Mouse (Mus musculus) left cerebral cortex, postnatal 10 days (tissue): Measurements from ENCODE around the gene Carhsp1. TPM values are rescaled to one million over a fixed set of nuclear protein-coding genes. Genes with fewer than 3 reads are reported as not detected.

ENCODE experiments used
- DNase-seq, 2 experiments: peaks; one replicate each; pipeline ENCODE4 v3.0.0; 2021 to 2022; ENCODE audit warnings: low spot score in 2 of 2, mixed read lengths in 1 of 2; ENCODE audit errors: extremely low spot score in 1 of 2
- intact Hi-C: fragments of 180-260 bp; cut with DNase I; formaldehyde crosslinking; loops from one replicate; pipeline ENCODE4 v1.15.1; 2025
- total RNA-seq, 2 experiments: library from RNA; stranded (reverse); gene quantifications; 2 replicates each; pipeline ENCODE4 v1.2.3; 2021

The Carhsp1 gene
- total RNA-seq = 10 to 100 TPM; 10.7 to 12.3 TPM

DNA sequence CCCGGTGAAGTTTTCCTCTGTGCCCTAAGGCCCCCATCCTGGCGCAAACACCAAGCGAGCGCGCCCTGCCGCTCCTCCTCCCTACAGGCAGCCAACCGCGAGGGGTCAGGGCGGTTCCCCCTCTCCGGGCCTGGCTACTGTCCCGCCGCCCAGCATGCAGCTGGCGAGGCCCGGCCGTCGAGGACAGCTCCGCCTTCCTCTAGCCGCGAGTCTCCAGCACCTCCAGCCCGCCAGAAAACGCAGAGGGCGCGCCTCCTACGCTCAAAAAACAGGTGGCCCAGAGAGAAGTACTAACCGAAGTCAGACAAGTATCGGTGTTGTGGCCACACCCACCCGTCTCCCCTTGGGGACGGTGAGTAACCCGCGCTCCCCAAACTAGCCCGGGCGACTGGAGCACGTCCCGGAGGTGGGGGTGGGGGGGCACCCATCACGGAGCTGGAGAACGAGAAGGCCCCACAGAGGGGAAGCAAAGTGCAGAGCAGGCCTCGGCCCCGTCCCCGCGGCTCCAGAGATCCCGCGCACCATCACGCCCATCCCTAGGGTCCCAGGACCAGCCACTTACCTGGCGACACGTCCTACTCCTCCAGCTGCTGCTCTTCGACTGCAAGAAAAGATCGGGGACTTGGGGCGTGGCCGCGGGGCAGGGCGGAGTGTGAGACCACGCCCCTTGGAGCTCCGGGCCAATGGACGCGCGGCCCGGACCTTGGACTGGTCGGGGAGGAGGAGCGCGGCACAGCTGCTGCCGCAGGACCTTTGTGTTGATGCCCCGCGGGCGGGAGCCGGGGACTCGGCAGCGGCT, at the start of gene Carhsp1:
Gene Carhsp1, minus strand, starts transcription at position 605 of the 799 bp plus-strand sequence.
- intact Hi-C loops = no loop called here
- peak; percentile 78 to 94 for DNase-seq

DNA sequence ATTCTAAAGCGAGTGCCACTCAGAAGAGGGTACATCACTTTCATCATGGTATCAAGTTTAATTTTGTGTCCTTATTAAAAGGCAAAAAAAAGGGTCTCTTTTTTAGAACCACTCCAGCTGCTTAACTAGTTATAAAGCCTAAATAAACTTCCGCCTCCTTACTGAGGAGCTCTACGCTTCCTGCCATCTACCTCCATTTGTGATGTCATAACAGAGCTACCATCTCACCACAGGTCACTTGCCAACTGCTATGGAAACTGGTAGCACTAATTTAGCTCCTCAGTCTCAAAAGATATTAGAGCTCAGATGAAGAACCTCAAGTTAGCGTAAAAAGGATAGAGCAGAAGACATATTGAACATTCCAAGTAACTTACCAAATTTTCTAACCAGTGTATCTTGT, 48.5 kb upstream of the Carhsp1 start:
- DNase-seq = no peak
- intact Hi-C loops = no loop called here

DNA sequence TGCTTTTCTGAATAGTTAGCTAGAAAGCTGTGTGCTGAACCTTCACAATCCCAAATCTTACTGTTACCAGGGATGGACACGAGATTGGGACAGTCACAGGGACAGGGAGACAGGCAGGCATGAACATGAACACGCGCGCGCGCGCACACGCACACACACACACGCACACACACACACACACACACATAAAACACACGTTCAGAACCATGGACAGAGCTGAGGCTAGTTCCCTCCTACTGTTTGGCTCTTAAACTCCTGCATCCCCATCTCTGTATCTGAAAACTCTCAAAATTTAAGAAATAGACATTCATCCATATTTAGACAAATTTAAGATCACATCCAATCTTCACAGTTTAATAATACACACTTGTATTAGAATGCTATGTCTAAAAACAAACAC, 45.8 kb upstream of the Carhsp1 start:
- intact Hi-C loops = no loop called here
- no peak for DNase-seq

DNA sequence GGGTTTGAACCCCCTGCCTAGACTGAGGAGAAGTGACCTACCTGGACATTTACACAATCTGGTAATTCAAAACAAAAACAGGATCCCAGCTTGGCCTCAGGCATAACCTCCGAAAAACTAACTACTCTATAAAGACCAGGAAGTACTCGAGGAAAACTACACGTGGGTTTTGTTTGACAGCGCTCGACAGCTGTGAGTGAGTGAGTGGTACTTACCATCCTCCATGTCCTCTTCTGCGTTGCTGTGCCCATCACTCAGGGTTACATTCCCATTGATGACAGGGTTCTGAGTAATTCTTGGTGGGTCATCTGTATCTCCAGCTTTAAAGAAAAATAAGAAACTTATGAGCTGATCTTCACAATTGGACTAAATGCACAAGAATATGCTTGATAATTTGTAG, 44.3 kb upstream of the Carhsp1 start:
- DNase-seq = no peak
- intact Hi-C loops = no loop called here

DNA sequence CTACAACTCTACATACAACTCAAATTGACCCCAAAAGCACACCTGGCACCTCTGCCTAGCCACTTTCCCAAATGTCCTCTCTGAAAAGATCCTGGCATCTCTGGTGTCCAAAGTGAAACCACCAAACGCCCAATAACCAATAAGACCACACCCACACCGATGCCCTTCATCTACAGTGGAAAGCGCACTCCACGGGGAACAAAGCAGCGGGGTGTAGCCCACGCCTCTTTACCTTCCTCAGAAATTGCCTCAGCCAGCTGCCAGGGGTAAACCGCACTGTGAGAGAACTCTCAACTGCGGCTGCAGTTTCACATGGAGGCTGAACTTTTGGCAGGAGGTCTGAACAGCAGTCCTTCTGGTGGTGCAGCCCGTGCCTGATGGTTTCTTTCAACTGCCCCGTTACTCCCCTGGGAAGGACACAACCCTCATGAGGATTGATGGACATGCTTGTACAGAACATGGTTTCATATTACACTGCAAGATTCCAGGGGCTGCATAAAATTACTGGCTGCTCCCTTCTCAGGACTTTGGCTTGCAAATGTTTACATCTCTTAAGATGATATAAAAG, 43.6 kb upstream of the Carhsp1 start:
- DNase-seq = no peak
- intact Hi-C loops = no loop called here

DNA sequence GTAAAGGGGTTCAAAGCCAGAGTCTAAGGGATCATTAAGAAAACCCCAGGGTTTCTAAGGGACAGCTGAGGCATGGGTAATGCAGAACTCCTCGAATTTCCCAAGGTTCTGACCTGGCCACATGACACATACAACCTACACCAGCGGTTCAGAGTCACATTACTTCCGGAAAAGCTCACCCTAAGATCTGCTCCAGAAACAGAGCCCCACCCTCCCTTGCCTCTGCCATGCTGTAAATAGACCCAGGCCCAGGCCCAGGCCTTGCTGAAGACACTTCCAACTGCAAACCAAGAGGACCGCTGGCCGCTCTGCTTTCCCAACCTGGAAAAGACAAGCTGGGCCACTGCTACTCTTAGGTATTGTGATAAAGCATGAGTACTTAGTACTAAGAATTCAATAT, 42.9 kb upstream of the Carhsp1 start:
- DNase-seq = no peak
- intact Hi-C loops = no loop called here

DNA sequence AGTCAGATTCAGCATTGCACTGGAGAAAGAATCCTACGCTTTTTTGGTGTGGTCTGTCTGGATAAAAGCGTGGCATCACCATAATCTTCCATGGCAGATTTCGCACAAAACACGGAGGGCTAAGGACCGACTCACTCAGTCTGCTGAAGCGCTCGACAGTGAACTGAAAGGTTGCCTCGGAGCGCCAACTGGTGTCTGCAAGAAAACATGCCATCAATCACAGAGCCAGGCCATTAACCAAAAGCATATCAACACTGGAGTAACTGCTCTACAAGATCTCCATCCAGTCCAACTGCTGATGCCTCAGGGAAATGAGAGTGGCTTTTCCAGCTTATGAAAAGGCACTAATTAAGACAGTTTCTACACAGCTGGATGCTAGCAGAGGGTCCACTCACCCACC, 40.0 kb upstream of the Carhsp1 start:
- no peak for DNase-seq
- intact Hi-C loops = no loop called here

DNA sequence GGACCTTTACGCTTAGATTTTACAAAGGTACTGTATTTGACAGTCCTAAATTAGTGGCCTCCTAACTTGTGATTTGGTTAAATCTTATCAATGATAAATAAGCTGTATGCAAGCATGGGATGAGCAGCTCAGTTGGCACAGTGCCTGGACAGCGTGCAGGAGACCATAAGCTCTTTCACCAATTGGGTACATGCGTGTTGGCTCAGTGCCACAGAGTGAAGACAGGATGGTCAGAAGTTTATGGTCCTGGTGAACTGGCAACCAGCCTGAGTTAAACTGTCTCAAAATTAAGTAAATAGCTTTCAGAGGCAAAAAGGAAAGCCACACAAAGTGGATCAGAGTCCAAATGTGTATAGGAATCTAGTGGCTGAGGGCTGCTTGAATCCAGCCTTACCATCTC, 28.6 kb upstream of the Carhsp1 start:
- no peak for DNase-seq
- intact Hi-C loops = no loop called here

DNA sequence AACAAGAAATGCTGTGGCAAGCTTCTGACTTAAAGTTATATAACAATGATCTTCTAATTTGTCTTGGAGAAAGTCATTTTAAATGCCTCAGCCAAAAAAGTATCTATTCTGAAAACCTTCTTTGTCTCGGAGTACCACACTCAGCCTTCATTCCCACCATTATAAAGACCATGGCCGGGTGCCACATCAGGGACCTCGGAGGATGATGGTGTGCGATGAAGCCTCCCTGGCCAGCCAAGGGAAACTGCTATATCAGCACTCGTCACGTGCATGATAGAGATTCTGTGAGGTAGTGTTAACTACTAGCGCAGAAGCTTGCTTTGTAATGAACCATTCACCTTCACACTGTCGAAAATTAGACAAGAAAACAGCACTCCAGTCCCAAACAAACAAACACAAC, 27.6 kb upstream of the Carhsp1 start:
- DNase-seq = no peak
- intact Hi-C loops = loop anchor here (5.0 kb wide), 1 partner anchor 143 kb away; no protein-coding TSS in a partner anchor

DNA sequence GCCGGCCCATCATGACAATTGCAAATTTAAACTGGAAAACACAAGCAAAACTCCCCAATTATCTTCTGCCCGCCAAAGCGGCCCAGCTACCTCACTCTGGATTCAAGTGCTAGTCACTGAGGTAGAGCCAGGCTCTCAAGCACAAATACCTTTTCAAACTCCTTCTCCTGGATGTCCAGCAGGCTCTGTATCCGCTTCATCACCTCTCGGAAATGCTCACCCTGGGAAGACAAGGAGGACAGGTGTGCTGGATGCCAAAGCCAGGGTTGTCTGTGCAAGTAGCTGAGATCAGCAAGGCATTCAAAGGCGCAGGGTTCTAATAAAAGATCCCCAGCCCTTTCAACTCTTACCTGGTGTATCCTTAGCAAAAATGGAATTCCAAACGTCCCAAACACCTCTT, 19.3 kb upstream of the Carhsp1 start:
- DNase-seq = peak in 1 of 2 experiments; percentile 4
- intact Hi-C loops = no loop called here

DNA sequence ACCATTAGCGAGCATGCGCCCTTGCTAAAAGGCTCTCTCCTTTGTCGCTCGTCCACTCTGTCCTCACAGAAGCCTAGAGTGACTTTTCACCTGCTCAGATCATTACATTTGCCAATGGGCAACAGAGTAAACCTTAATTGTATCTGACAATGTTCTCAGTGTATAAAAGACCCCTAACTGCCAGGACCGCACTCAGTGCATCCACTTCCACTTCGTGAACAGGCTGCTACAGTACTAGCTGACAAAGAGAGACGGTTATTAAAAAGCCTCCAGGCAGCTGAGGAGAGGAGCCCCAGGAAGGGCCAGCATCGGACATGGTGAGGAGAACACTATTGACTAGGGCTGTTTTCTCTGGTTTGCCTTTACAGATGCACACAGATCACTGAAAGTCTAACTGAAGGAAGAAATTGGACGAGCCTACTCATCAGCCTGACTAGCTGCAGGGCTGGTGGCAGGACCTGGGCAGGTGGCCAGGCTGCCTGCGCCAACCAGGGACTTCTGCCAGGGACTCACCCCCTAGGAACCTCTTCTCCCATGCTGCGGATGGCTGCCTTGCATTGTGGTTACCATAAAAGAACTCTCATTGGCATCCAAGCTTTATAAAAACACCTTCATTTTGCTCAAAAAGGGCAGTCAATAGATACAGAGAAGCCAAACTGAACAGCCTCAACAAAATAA, 18.2 kb upstream of the Carhsp1 start:
- intact Hi-C loops = loop anchor here (5.0 kb wide), 2 partner anchors 77 to 177 kb away; no protein-coding TSS in a partner anchor
- peak; percentile 40 for DNase-seq

DNA sequence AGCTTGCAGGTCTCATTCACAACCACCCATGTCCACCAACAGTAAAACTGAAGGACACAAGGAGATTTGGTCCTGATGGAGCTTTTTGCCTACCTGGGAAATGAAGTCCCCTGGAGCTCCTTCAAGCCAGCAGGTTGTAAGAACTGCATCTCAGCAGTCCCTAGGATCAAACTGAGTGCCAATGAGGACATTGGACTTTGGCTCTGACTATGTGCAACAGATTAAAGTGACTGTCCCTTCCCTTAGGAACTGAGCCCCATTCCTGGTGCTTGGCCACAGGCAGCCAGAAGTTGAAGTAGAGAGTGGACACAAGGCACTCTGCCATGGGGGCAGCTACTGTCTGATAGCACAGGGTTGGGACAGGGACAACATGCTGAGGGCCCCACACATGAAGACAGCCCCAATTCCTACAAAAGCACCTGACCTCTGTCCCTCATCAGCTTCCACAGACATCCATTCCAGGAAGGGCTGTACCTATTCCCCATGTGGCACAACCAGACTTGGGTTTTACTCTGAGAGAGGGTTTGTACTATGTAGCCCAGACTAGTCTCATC, 15.7 kb upstream of the Carhsp1 start:
- DNase-seq = peak in 1 of 2 experiments; percentile 18
- intact Hi-C loops = loop anchor here (5.0 kb wide), 2 partner anchors 80 to 180 kb away; no protein-coding TSS in a partner anchor

DNA sequence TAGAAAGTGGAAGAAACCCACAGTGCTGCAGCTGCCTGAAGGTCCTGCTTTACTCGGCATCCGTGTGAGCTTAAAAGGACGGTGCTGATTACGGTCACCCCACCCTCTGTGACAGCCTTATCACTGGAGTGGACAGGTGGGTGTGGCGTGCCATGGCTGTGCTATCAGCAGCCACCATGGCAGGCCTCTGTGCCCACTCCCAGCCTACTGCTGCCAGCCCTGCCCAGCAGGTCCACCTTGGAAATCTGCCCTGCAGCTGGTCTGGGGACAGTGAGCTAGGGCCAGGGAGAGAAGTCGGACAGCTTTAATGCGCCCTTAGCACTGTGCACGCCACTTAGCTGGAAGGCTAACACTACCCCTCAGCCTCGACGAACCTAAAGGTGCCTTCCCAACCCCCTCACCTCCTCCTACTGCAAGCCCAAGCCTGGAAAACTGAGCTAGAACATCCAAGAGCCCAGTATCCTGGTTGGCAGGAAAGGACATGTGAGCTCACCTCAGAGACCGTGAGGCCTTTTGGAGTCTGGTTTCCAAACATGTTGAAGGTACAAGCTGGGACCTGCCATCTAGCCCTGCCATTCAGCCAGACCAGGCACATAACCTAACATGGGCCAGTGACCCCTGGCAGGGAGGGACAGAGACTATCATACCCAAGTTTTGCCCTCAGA, 15.0 kb upstream of the Carhsp1 start:
- intact Hi-C loops = loop anchor here (5.0 kb wide), 2 partner anchors 80 to 180 kb away; no protein-coding TSS in a partner anchor
- peak in 1 of 2 experiments; percentile 49 for DNase-seq

DNA sequence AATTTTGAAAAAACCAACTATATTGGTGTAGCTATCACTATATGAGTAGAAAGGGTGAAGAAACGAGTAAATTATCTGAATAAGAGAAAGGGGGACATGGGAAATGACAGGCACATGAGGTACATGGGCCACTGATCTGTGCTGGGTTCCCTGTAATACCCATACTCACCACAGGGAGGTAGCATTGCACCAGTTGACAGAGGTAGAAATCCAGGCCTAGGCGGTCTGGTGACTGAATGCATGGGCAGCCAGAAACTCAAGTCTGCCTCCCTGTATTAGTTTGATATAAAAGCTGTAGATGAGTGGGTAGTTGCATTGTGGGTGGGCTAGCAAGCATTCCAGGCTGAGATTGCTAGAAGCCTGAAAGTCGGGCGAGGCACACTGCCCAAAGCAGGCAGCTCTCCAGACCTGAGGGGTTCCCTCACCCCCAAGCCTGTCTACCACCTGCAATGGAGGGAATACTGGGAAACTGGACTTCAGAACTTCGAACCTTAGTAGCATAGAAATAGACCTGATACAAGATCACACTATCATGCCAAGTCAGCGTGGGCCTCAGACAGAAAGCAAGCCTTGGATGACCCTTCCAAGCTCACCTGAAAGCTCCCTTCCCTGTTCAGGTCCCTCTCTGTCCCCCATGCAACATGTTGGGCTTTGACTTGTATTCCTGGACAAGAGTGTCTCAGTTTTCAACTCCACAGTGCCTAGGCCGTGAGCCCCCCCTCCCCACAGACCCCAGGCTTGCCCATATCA, 14.3 kb upstream of the Carhsp1 start:
- intact Hi-C loops = loop anchor here (5.0 kb wide), 2 partner anchors 81 to 181 kb away; no protein-coding TSS in a partner anchor
- peak; percentile 73 to 76 for DNase-seq

DNA sequence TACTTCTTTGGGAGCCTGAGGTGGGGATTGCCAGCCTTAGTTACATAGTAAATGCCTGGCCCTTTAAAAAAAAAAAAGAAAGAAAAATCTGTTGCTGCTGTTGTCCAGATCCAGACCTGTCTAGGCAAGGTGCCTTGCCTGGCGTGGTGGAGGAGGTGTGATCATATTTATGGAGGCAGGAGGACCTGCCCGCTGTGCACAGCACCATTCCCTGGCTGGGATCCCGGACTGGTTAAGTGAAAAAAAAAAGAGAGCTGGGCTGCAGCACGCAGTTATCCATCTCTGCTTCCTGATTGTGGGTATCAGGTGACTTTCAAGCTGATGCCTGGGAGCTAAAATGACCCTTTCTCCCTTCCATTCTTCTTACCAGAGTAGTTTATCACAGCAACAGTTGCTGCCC, 13.1 kb upstream of the Carhsp1 start:
- DNase-seq = peak in 1 of 2 experiments; percentile 19
- intact Hi-C loops = loop anchor here (5.0 kb wide), 2 partner anchors 82 to 182 kb away; no protein-coding TSS in a partner anchor

DNA sequence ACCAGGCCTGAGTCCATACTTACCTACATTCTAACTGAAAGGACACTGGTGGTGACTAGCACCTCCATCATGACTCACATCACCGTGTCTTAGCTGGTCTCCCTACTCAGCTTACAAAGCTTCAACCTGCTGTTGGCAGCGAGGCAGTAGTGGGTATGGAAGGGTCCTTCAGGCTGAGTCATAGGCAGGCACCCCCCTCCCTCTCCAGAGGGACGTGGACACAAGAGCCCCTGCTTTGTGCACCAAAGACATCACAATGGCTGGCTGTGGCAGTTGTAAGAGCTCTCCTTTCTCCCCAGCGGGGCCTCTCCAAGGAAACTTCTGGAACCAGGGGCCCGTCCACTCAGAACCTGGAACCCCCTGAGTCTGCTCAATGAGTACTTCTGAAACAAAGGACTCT, 8.5 kb upstream of the Carhsp1 start, which contains the start of gene Gm5767:
Gene Gm5767, plus strand, starts transcription at position 301 of the 400 bp plus-strand sequence.
- no peak for DNase-seq
- intact Hi-C loops = no loop called here

DNA sequence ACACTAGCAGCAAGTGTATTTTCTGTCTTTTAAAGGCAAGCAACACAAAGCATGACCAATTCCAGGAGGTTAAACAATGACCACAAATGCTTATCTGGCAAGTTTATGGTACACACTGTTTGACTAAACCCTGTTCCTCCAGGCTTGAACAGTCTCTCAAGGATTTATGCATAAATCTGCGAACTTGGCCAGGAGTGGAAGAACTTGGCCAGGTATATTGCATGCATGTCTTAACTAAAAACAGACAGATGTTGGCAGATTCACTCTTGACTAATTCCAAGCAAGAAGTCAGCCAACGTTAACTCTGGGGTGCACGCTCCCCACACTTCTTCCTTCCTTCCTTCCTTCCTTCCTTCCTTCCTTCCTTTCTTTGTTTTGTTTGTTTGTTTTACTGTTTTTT, 7.8 kb upstream of the Carhsp1 start:
- DNase-seq = no peak
- intact Hi-C loops = loop anchor here (5.0 kb wide), 1 partner anchor 272 kb away; no protein-coding TSS in a partner anchor

DNA sequence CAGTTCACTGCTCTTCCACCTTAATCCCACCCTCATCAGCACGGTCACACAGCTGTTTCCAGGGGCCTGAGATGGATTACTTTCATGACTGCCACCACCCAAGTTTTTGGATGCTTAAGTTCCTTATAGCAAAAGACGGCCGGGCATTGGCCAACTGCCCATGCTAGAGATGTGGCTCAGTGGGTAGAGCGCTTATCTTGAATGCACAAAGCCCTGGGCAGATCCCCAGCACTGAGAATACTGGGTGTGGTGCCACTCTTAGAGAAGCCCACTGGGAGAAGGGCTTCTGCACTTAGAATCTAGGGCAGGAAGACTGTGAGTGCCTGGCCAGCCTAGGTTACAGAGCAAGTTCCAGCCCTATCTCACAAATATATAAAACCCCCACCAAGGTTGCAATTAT, 6.7 kb upstream of the Carhsp1 start:
- intact Hi-C loops = loop anchor here (5.0 kb wide), 1 partner anchor 271 kb away; no protein-coding TSS in a partner anchor

More for the DNA sequence above, 6.7 kb upstream of the Carhsp1 start:
- DNase-seq = no peak
